Mouse (Mus musculus): ENCODE data around the gene Chst11. TPM values are rescaled to one million over a fixed set of nuclear protein-coding genes. Genes with fewer than 3 reads are reported as not detected.

Gene Chst11
- polyA plus RNA-seq, 1 experiment from 2014 or later: 2.1 TPM

GRCm38 (mm10) chr10:83202906-83203702, 217.8 kb downstream of the Chst11 start:
- no peak for DNase-seq (ENCODE audit: low spot score)

GRCm38 (mm10) chr10:83208436-83208835, 223.1 kb downstream of the Chst11 start:
- no peak for DNase-seq (ENCODE audit: low spot score)

GRCm38 (mm10) chr10:83209388-83209787, 224.1 kb downstream of the Chst11 start:
- no peak for DNase-seq (ENCODE audit: low spot score)

GRCm38 (mm10) chr10:83210122-83210521, 224.8 kb downstream of the Chst11 start:
- no peak for DNase-seq (ENCODE audit: low spot score)

- no peak for DNase-seq (ENCODE audit: low spot score)
Observed at GRCm38 (mm10) chr10:83210968-83211583, 225.8 kb downstream of the Chst11 start.

- no peak for DNase-seq (ENCODE audit: low spot score)
Observed at GRCm38 (mm10) chr10:83212618-83213017, 227.3 kb downstream of the Chst11 start.

GRCm38 (mm10) chr10:83215559-83215958, 230.3 kb downstream of the Chst11 start:
- peak; percentile 10 for DNase-seq (ENCODE audit: low spot score)

- DNase-seq (ENCODE audit: low spot score): no peak
Observed at GRCm38 (mm10) chr10:83217256-83217655, 232.0 kb downstream of the Chst11 start.

- no peak for DNase-seq (ENCODE audit: low spot score)
Observed at GRCm38 (mm10) chr10:83218778-83219177, 233.5 kb downstream of the Chst11 start.

GRCm38 (mm10) chr10:83219729-83220128, 234.4 kb downstream of the Chst11 start:
- peak; percentile 53 for DNase-seq (ENCODE audit: low spot score)

GRCm38 (mm10) chr10:83220217-83220616, 234.9 kb downstream of the Chst11 start:
- DNase-seq (ENCODE audit: low spot score): no peak

GRCm38 (mm10) chr10:83220847-83221246, 235.5 kb downstream of the Chst11 start:
- DNase-seq (ENCODE audit: low spot score): no peak

GRCm38 (mm10) chr10:83224999-83225398, 239.7 kb downstream of the Chst11 start:
- no peak for DNase-seq (ENCODE audit: low spot score)

- DNase-seq (ENCODE audit: low spot score): no peak
Observed at GRCm38 (mm10) chr10:83228626-83229025, 243.3 kb downstream of the Chst11 start.

GRCm38 (mm10) chr10:83233967-83234366, 248.7 kb downstream of the Chst11 start:
- DNase-seq (ENCODE audit: low spot score): no peak

GRCm38 (mm10) chr10:83234391-83234790, 249.1 kb downstream of the Chst11 start:
- no peak for DNase-seq (ENCODE audit: low spot score)

GRCm38 (mm10) chr10:83242106-83242686, 256.9 kb downstream of the Chst11 start:
- no peak for DNase-seq (ENCODE audit: low spot score)

- no peak for DNase-seq (ENCODE audit: low spot score)
Observed at GRCm38 (mm10) chr10:83244131-83244530, 258.8 kb downstream of the Chst11 start.
